Mouse (Mus musculus): ENCODE data around the gene Gabrb2.

- TF ChIP-seq TAL1 (IDR thresholded peaks at IDR 0.05; ENCODE audit: low read length): no peak
- TF ChIP-seq GATA1 (IDR thresholded peaks at IDR 0.05; ENCODE audit: low read length): no peak
Observed at GRCm38 (mm10) chr11:42606225-42606624, 186.7 kb downstream of the Gabrb2 start.
